Mouse (Mus musculus) MEL (cell line): ENCODE data around the gene Dock7. TPM values are rescaled to one million over a fixed set of nuclear protein-coding genes. Genes with fewer than 3 reads are reported as not detected.

Experiments used
- DNase-seq: peaks from one replicate; pipeline ENCODE4 v3.0.0; 2011; ENCODE audit warnings: low read depth, low spot score
- H3K27ac ChIP-seq: 2 replicates; pipeline ENCODE4 v1.5.1; 2012; ENCODE audit warnings: low read depth, mild to moderate bottlenecking, control low read depth, low read length, moderate library complexity; ENCODE audit not compliant: control insufficient read depth
- H3K27me3 ChIP-seq, 2 experiments: fragments of 150-350 bp in 1 of 2; sonication (generic) in 1 of 2; 2 replicates each; pipeline ENCODE4 v1.6.1; 2012; ENCODE audit warnings: low read length in 2 of 2, mild to moderate bottlenecking in 2 of 2, improper control_type of control experiment in 1 of 2, moderate library complexity in 1 of 2; ENCODE audit not compliant: insufficient read depth in 2 of 2, control insufficient read depth in 1 of 2
- H3K36me3 ChIP-seq, 2 experiments: 2 replicates each; pipeline ENCODE4 v1.6.1; 2012 to 2014; ENCODE audit warnings: low read length in 2 of 2, improper control_type of control experiment in 1 of 2, inconsistent platforms in 1 of 2, mild to moderate bottlenecking in 1 of 2; ENCODE audit not compliant: insufficient read depth in 2 of 2, control insufficient read depth in 1 of 2
- H3K4me1 ChIP-seq, 2 experiments: fragments of 150-350 bp in 1 of 2; sonication (generic) in 1 of 2; 2 replicates each; pipeline ENCODE4 v1.6.1; 2012; ENCODE audit warnings: low read length in 2 of 2, improper control_type of control experiment in 1 of 2, mild to moderate bottlenecking in 1 of 2; ENCODE audit not compliant: insufficient read depth in 2 of 2, control insufficient read depth in 1 of 2
- H3K4me3 ChIP-seq, 2 experiments: fragments of 150-350 bp in 1 of 2; sonication (generic) in 1 of 2; 2 replicates each; pipeline ENCODE4 v1.5.1; 2012; ENCODE audit warnings: low read depth in 2 of 2, low read length in 2 of 2, mild to moderate bottlenecking in 2 of 2, moderate library complexity in 2 of 2, control low read depth in 1 of 2, improper control_type of control experiment in 1 of 2; ENCODE audit not compliant: control insufficient read depth in 1 of 2, insufficient read depth in 1 of 2
- H3K79me2 ChIP-seq: 2 replicates; pipeline ENCODE4 v1.6.1; 2012; ENCODE audit warnings: mild to moderate bottlenecking, low read length, moderate library complexity; ENCODE audit not compliant: control insufficient read depth, poor library complexity, insufficient read depth
- H3K9ac ChIP-seq: 2 replicates; pipeline ENCODE4 v1.6.1; 2012; ENCODE audit warnings: low read depth, mild to moderate bottlenecking, control low read depth, low read length, moderate library complexity; ENCODE audit not compliant: control insufficient read depth, poor library complexity, severe bottlenecking
- H3K9me3 ChIP-seq: fragments of 150-350 bp; sonication (generic); replicated peaks from 2 replicates; pipeline ENCODE4 v1.6.1; 2012; ENCODE audit warnings: mild to moderate bottlenecking, low read length, improper control_type of control experiment, moderate library complexity; ENCODE audit not compliant: insufficient read depth
- BHLHE40 ChIP-seq: IDR thresholded peaks from 2 replicates; pipeline ENCODE4 v1.6.1; 2012; ENCODE audit warnings: low read depth, mild to moderate bottlenecking, inconsistent platforms, low read length, improper control_type of control experiment, borderline replicate concordance
- CHD1 ChIP-seq: IDR thresholded peaks from 2 replicates; pipeline ENCODE4 v1.6.1; 2012; ENCODE audit warnings: low read depth, mild to moderate bottlenecking, inconsistent platforms, low read length, improper control_type of control experiment
- CHD2 ChIP-seq: IDR thresholded peaks from 2 replicates; pipeline ENCODE4 v1.6.1; 2011; ENCODE audit warnings: low read length, improper control_type of control experiment
- CTCF ChIP-seq, 3 experiments: IDR thresholded peaks in 2 of 3; conservative IDR thresholded peaks in 1 of 3; 2 replicates each; pipeline ENCODE4 v1.5.1; 2011 to 2012; ENCODE audit warnings: low read length in 3 of 3, low read depth in 2 of 3, mild to moderate bottlenecking in 2 of 3, improper control_type of control experiment in 1 of 3, inconsistent platforms in 1 of 3, mixed read lengths in 1 of 3, moderate library complexity in 1 of 3; ENCODE audit not compliant: control insufficient read depth in 1 of 3, insufficient read depth in 1 of 3, poor library complexity in 1 of 3, severe bottlenecking in 1 of 3
- E2F4 ChIP-seq: IDR thresholded peaks from 2 replicates; pipeline ENCODE4 v1.6.1; 2011; ENCODE audit warnings: low read depth, low read length, improper control_type of control experiment, borderline replicate concordance
- ELF1 ChIP-seq: IDR thresholded peaks from 2 replicates; pipeline ENCODE4 v1.6.1; 2014; ENCODE audit warnings: low read depth, mild to moderate bottlenecking, inconsistent platforms, low read length, improper control_type of control experiment, moderate library complexity
- EP300 ChIP-seq, 2 experiments: IDR thresholded peaks; 2 replicates each; pipeline ENCODE4 v1.6.1; 2011; ENCODE audit warnings: improper control_type of control experiment in 2 of 2, low read length in 2 of 2, low read depth in 1 of 2, mild to moderate bottlenecking in 1 of 2
- ETS1 ChIP-seq: IDR thresholded peaks from 2 replicates; pipeline ENCODE4 v1.6.1; 2012; ENCODE audit warnings: low read depth, mild to moderate bottlenecking, inconsistent platforms, low read length, improper control_type of control experiment, moderate library complexity
- GATA1 ChIP-seq: IDR thresholded peaks from 2 replicates; pipeline ENCODE4 v1.6.1; 2011; ENCODE audit warnings: low read depth, low read length, improper control_type of control experiment
- HCFC1 ChIP-seq: IDR thresholded peaks from 2 replicates; pipeline ENCODE4 v1.6.1; 2012; ENCODE audit warnings: low read depth, mild to moderate bottlenecking, inconsistent platforms, low read length, improper control_type of control experiment, moderate library complexity
- JUND ChIP-seq: IDR thresholded peaks from 2 replicates; pipeline ENCODE4 v1.6.1; 2011; ENCODE audit warnings: low read depth, mild to moderate bottlenecking, improper control_type of control experiment, low read length
- MAFK ChIP-seq: IDR thresholded peaks from 2 replicates; pipeline ENCODE4 v1.6.1; 2011; ENCODE audit warnings: low read depth, mild to moderate bottlenecking, low read length, improper control_type of control experiment, borderline replicate concordance
- MAX ChIP-seq: IDR thresholded peaks from 2 replicates; pipeline ENCODE4 v1.6.1; 2011; ENCODE audit warnings: low read length, improper control_type of control experiment
- MAZ ChIP-seq: IDR thresholded peaks from 2 replicates; pipeline ENCODE4 v1.6.1; 2012; ENCODE audit warnings: low read depth, mild to moderate bottlenecking, inconsistent platforms, low read length, improper control_type of control experiment
- MEF2A ChIP-seq: IDR thresholded peaks from 2 replicates; pipeline ENCODE4 v1.6.1; 2014; ENCODE audit warnings: low read depth, mild to moderate bottlenecking, inconsistent platforms, low read length, improper control_type of control experiment; ENCODE audit not compliant: poor library complexity, insufficient replicate concordance, severe bottlenecking; ENCODE audit errors: extremely low read depth
- MXI1 ChIP-seq: IDR thresholded peaks from 2 replicates; pipeline ENCODE4 v1.6.1; 2011; ENCODE audit warnings: mild to moderate bottlenecking, low read depth, low read length, improper control_type of control experiment
- MYC ChIP-seq: IDR thresholded peaks from 2 replicates; pipeline ENCODE4 v1.6.1; 2011; ENCODE audit warnings: low read depth, mild to moderate bottlenecking, low read length, improper control_type of control experiment, moderate library complexity
- NELFE ChIP-seq: IDR thresholded peaks from 2 replicates; pipeline ENCODE4 v1.6.1; 2011; ENCODE audit warnings: low read depth, low read length, improper control_type of control experiment
- NRF1 ChIP-seq: IDR thresholded peaks from 2 replicates; pipeline ENCODE4 v1.6.1; 2014; ENCODE audit warnings: low read depth, mild to moderate bottlenecking, inconsistent platforms, low read length, improper control_type of control experiment, moderate library complexity; ENCODE audit not compliant: poor library complexity, insufficient read depth, severe bottlenecking
- POLR2AphosphoS2 ChIP-seq: IDR thresholded peaks from 2 replicates; pipeline ENCODE4 v1.6.1; 2011; ENCODE audit warnings: low read length, improper control_type of control experiment
- POLR2AphosphoS5 ChIP-seq: IDR thresholded peaks from 2 replicates; pipeline ENCODE4 v1.6.1; 2012; ENCODE audit warnings: low read depth, borderline replicate concordance, mild to moderate bottlenecking, inconsistent platforms, low read length, moderate library complexity, mixed read lengths
- RAD21 ChIP-seq: IDR thresholded peaks from 2 replicates; pipeline ENCODE4 v1.6.1; 2011; ENCODE audit warnings: mild to moderate bottlenecking, low read depth, low read length, improper control_type of control experiment
- SIN3A ChIP-seq: IDR thresholded peaks from 2 replicates; pipeline ENCODE4 v1.6.1; 2012; ENCODE audit warnings: low read length, improper control_type of control experiment, inconsistent platforms
- TAL1 ChIP-seq: IDR thresholded peaks from 2 replicates; pipeline ENCODE4 v1.6.1; 2012; ENCODE audit warnings: mild to moderate bottlenecking, inconsistent platforms, low read length, moderate library complexity, mixed read lengths
- TBP ChIP-seq: IDR thresholded peaks from 2 replicates; pipeline ENCODE4 v1.8.0; 2011; ENCODE audit warnings: low read depth, low read length, improper control_type of control experiment
- TCF12 ChIP-seq: IDR thresholded peaks from 2 replicates; pipeline ENCODE4 v1.6.1; 2014; ENCODE audit warnings: low read depth, mild to moderate bottlenecking, inconsistent platforms, low read length, improper control_type of control experiment, moderate library complexity
- UBTF ChIP-seq: IDR thresholded peaks from 2 replicates; pipeline ENCODE4 v1.6.1; 2012; ENCODE audit warnings: low read depth, mild to moderate bottlenecking, inconsistent platforms, low read length, improper control_type of control experiment, moderate library complexity, borderline replicate concordance; ENCODE audit not compliant: insufficient read depth
- USF1 ChIP-seq: IDR thresholded peaks from 2 replicates; pipeline ENCODE4 v1.6.1; 2014; ENCODE audit warnings: low read depth, mild to moderate bottlenecking, inconsistent platforms, low read length, improper control_type of control experiment, moderate library complexity
- USF2 ChIP-seq, 2 experiments: IDR thresholded peaks; 2 replicates each; pipeline ENCODE4 v1.6.1; 2011 to 2012; ENCODE audit warnings: improper control_type of control experiment in 2 of 2, low read length in 2 of 2, borderline replicate concordance in 1 of 2, inconsistent platforms in 1 of 2, low read depth in 1 of 2, mild to moderate bottlenecking in 1 of 2; ENCODE audit not compliant: insufficient read depth in 1 of 2
- ZC3H11A ChIP-seq: IDR thresholded peaks from 2 replicates; pipeline ENCODE4 v1.6.1; 2012; ENCODE audit warnings: low read depth, mild to moderate bottlenecking, inconsistent platforms, low read length, improper control_type of control experiment
- ZNF384 ChIP-seq: IDR thresholded peaks from 2 replicates; pipeline ENCODE4 v1.6.1; 2012; ENCODE audit warnings: low read depth, mild to moderate bottlenecking, inconsistent platforms, low read length, improper control_type of control experiment
- polyA plus RNA-seq, 2 experiments: library from polyadenylated mRNA; stranded (reverse) in 1 of 2; unstranded in 1 of 2; fragments of >175 nt in 1 of 2; fragments of >200 nt in 1 of 2; gene quantifications; 2 replicates each; pipeline versions ENCODE4 v1.2.1 to v1.2.4; 2012; ENCODE audit warnings: low replicate concordance in 2 of 2, low read depth in 1 of 2; ENCODE audit not compliant: insufficient read length in 2 of 2, insufficient read depth in 1 of 2, missing spikeins in 1 of 2
- total RNA-seq: library from RNA; depleted of rRNA; stranded (reverse); fragments of 300-350 nt; gene quantifications from 2 replicates; pipeline ENCODE4 v1.2.3, GENCODE M21; 2012

The Dock7 gene
- total and polyA plus RNA-seq, 3 experiments: 19.5 to 19.8 TPM; not detected in 1

DNA sequence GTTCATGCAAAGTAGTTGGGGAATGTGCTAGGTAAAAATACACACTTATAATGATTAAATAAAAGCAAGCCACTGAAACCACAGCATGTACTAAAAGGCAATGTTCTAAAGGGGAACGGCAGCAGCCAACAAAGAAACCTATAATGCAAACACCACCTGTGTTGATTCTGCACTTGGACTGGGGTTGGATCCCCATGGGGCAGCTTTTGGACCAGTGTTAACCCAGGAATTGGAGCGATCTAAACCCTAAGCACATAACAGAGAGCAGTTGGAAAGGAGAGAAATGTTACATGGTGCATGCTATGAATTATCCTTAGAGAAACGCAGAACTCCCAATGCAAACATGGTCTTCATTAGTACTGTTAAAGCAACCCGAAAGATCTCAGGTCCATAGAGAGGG is 127.2 kb downstream of the Dock7 start:
- no peaks in the 10 kb centered on the region for H3K79me2 ChIP-seq
- H3K4me3 ChIP-seq: no peak overlapping the region
- no peaks in the 10 kb centered on the region for H3K9me3 ChIP-seq
- no peaks in the 10 kb centered on the region for H3K4me1 ChIP-seq
- H3K27me3 ChIP-seq: no peaks in the 10 kb centered on the region
- H3K36me3 ChIP-seq: peaks cover 0 to 2% of the 10 kb centered on the region in 2 experiments; a peak in 3 of 4 replicates
- TF ChIP-seq CHD2: no peak
- TF ChIP-seq BHLHE40: no peak
- no peak for TF ChIP-seq USF2 (IDR thresholded peaks at IDR 0.05; ENCODE audit: borderline replicate concordance in 1 of 2, insufficient read depth in 1 of 2, low read depth in 1 of 2, low read length in 2 of 2)
- no peak for TF ChIP-seq RAD21
- TF ChIP-seq TBP: no peak
- no peak for TF ChIP-seq ZC3H11A
- no peak for TF ChIP-seq MYC
- no peak for TF ChIP-seq NRF1
- no peak for TF ChIP-seq UBTF
- no peak for TF ChIP-seq NELFE
- TF ChIP-seq SIN3A: no peak
- TF ChIP-seq MEF2A: no peak
- TF ChIP-seq EP300 (IDR thresholded peaks at IDR 0.05; ENCODE audit: low read depth in 1 of 2, low read length in 2 of 2): no peak
- no peak for TF ChIP-seq MAFK
- TF ChIP-seq E2F4: no peak
- no peak for TF ChIP-seq HCFC1
- no peak for TF ChIP-seq MAZ
- TF ChIP-seq ETS1: no peak
- no peak for TF ChIP-seq USF1
- TF ChIP-seq ZNF384: no peak
- H3K27ac ChIP-seq: no peak overlapping the region
- no peak overlapping the region for H3K9ac ChIP-seq
- DNase-seq: no peak

DNA sequence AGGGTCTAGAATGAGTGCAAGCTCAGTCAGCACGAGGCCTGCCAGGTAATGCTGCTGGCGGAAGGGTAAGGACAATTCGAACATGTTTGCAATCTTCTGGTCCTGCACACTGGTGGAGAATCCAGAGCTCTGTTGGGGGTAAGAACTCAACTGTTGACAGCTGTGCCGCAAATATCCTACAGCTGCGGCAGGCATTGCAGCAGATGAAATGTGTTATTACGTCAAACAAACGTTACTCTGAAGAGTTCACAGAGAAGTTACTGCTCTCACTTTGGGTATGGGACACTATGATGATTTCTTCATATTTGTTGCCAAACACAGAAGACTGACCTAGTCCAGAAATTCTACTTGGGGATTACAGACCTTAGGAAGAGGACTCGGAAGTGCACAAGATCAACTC is 136.0 kb downstream of the Dock7 start:
- no peak for TF ChIP-seq TAL1
- no peak for TF ChIP-seq CHD2
- no peak for TF ChIP-seq TCF12
- TF ChIP-seq RAD21: no peak
- TF ChIP-seq CTCF (IDR thresholded peaks at IDR 0.05 in 2 of 3, conservative IDR thresholded peaks at IDR 0.05 in 1 of 3; ENCODE audit: control insufficient read depth in 1 of 3, insufficient read depth in 1 of 3, low read depth in 2 of 3, low read length in 3 of 3, poor library complexity in 1 of 3, severe bottlenecking in 1 of 3): no peak
- TF ChIP-seq ELF1: no peak
- TF ChIP-seq JUND: no peak
- no peak for TF ChIP-seq HCFC1
- no peak for TF ChIP-seq POLR2AphosphoS2
- TF ChIP-seq POLR2AphosphoS5: no peak
- no peak for TF ChIP-seq MAFK
- TF ChIP-seq CHD1: no peak
- TF ChIP-seq ZC3H11A: no peak
- TF ChIP-seq MAX: no peak
- TF ChIP-seq MXI1: no peak
- no peak for TF ChIP-seq SIN3A
- no peak for TF ChIP-seq UBTF
- no peak for TF ChIP-seq GATA1
- no peak for TF ChIP-seq NRF1
- no peaks in the 10 kb centered on the region for H3K27me3 ChIP-seq
- DNase-seq: no peak
- H3K9ac ChIP-seq: no peak overlapping the region
- H3K9me3 ChIP-seq: no peaks in the 10 kb centered on the region
- H3K79me2 ChIP-seq: no peaks in the 10 kb centered on the region
- H3K27ac ChIP-seq: no peak overlapping the region
- no peak overlapping the region for H3K4me3 ChIP-seq
- H3K36me3 ChIP-seq: no peaks in the 10 kb centered on the region; a peak in 2 of 4 replicates
- H3K4me1 ChIP-seq: no peaks in the 10 kb centered on the region
